Comparison of ENCODE assay signal across 8 mouse cellular contexts in genomic region chr7:58843767-58844445, GRCm38 (mm10).
DNase-seq lines count a peak whose midpoint lies in the region; ATAC-seq and TF ChIP-seq lines count a peak whose summit lies in the region.

No protein-coding gene starts in this region.

- no peaks in the 10 kb centered on the region for H3K9me3 ChIP-seq in embryonic facial prominence, embryonic 13.5 days
- no peaks in the 10 kb centered on the region for H3K9me3 ChIP-seq in intestine, postnatal 0 days (ENCODE audit: control insufficient read depth)

- no peaks in the 10 kb centered on the region for H3K36me3 ChIP-seq in embryonic facial prominence, embryonic 13.5 days
- no peaks in the 10 kb centered on the region for H3K36me3 ChIP-seq in intestine, postnatal 0 days (ENCODE audit: control insufficient read depth, insufficient read depth)

- DNase-seq in brain, adult 2 months (ENCODE audit: low read depth, low spot score) = peak; percentile 99
- peak; percentile 84 to 90 for DNase-seq in heart, adult 18-20 months
- peak; percentile 87 to 92 for DNase-seq in left cerebral cortex, postnatal 10 days (ENCODE audit: extremely low spot score in 1 of 2, low spot score in 2 of 2)
- DNase-seq in lung, postnatal 4 days = peak; percentile 66 to 77
- DNase-seq in retina, postnatal 1 day = peak; percentile 90

- peak overlapping the region; percentile 3 for H3K4me3 ChIP-seq in embryonic facial prominence, embryonic 13.5 days
- H3K4me3 ChIP-seq in intestine, postnatal 0 days (ENCODE audit: low read depth, low read length) = no peak overlapping the region

- H3K9ac ChIP-seq in embryonic facial prominence, embryonic 13.5 days = peak overlapping the region; percentile 51; the same call in 1 of the 2 replicates
- H3K9ac ChIP-seq in intestine, postnatal 0 days (ENCODE audit: low read depth, low read length) = no peak overlapping the region

- intact Hi-C loops in left cerebral cortex, postnatal 10 days (cut with DNase I) = no loop called here

- 1% methylated on average over 9 of the region's 9 CpGs for WGBS in embryonic facial prominence, embryonic 13.5 days
- WGBS in intestine, postnatal 0 days = 3% methylated on average over 9 of the region's 9 CpGs

- peak; percentile 87; the same call in 1 of the 2 replicates for ATAC-seq in embryonic facial prominence, embryonic 13.5 days (ENCODE audit: insufficient number of reproducible peaks, insufficient read depth, low FRiP score, low TSS enrichment, low read depth)
- peak; percentile 51 for ATAC-seq in intestine, postnatal 0 days
- ATAC-seq in erythroid progenitor cell, adult 5-6 weeks (replicated peaks; ENCODE audit: low FRiP score, poor library complexity, severe bottlenecking) = no peak

- H3K27ac ChIP-seq in embryonic facial prominence, embryonic 13.5 days = peak overlapping the region; percentile 64
- H3K27ac ChIP-seq in intestine, postnatal 0 days (ENCODE audit: low read depth, low read length) = no peak overlapping the region

- H3K27me3 ChIP-seq in embryonic facial prominence, embryonic 13.5 days = no peaks in the 10 kb centered on the region
- H3K27me3 ChIP-seq in intestine, postnatal 0 days (replicated peaks; ENCODE audit: control insufficient read depth, insufficient read depth, low read length) = no peaks in the 10 kb centered on the region

- peak overlapping the region; percentile 50 for H3K4me2 ChIP-seq in embryonic facial prominence, embryonic 13.5 days
- H3K4me2 ChIP-seq in intestine, postnatal 0 days (replicated peaks; ENCODE audit: low read depth) = peak overlapping the region; percentile 40

- peaks cover 23% of the 10 kb centered on the region for H3K4me1 ChIP-seq in embryonic facial prominence, embryonic 13.5 days
- 0 out of 2 replicates have a peak, but pooled peaks cover 3% of the 10 kb centered on the region for H3K4me1 ChIP-seq in intestine, postnatal 0 days (replicated peaks; ENCODE audit: control insufficient read depth, insufficient read depth, low read length)

- no peak for TF ChIP-seq CTCF in intestine, postnatal 0 days (IDR thresholded peaks at IDR 0.05; ENCODE audit: low read depth)
